Mouse (Mus musculus) bone marrow, adult 2 months (tissue): ENCODE data around the gene Dnajc15. TPM values are rescaled to one million over a fixed set of nuclear protein-coding genes. Genes with fewer than 3 reads are reported as not detected.

Experiments used
- H3K27ac ChIP-seq: fragments of 200-500 bp; 2 replicates; pipeline ENCODE4 v1.5.1; 2012; ENCODE audit warnings: low read depth, mild to moderate bottlenecking, control low read depth, inconsistent platforms, low read length; ENCODE audit not compliant: control insufficient read depth, poor library complexity, insufficient read depth
- H3K4me1 ChIP-seq: fragments of 200-500 bp; 2 replicates; pipeline ENCODE4 v1.6.1; 2011; ENCODE audit warnings: low read length; ENCODE audit not compliant: control insufficient read depth, insufficient read depth
- H3K4me3 ChIP-seq: fragments of 200-500 bp; replicated peaks from 2 replicates; pipeline ENCODE3; 2011; ENCODE audit warnings: mild to moderate bottlenecking, low read depth, low read length, control low read depth; ENCODE audit not compliant: control insufficient read depth
- CTCF ChIP-seq: fragments of 200-500 bp; IDR thresholded peaks from 2 replicates; pipeline ENCODE4 v1.5.1; 2011; ENCODE audit warnings: low read length, control low read depth; ENCODE audit not compliant: control insufficient read depth, insufficient read depth
- POLR2A ChIP-seq: fragments of 200-500 bp; IDR thresholded peaks from 2 replicates; pipeline ENCODE4 v1.6.1; 2011; ENCODE audit warnings: low read depth, mild to moderate bottlenecking, control low read depth, low read length, borderline replicate concordance; ENCODE audit not compliant: control insufficient read depth
- WGBS: fragments of 180-500 bp; shearing (Covaris S2); methylation state at CpG from one replicate; pipeline ENCODE4 v1.1.7; 2018; 5-methylcytosine and 5-hydroxymethylcytosine counted together
- polyA plus RNA-seq: library from polyadenylated mRNA; stranded (reverse); fragments of >200 nt; gene quantifications from 2 replicates; pipeline ENCODE4 v1.2.4, GENCODE M21; 2011; ENCODE audit warnings: low replicate concordance; ENCODE audit not compliant: missing spikeins, insufficient read depth, insufficient read length

Dnajc15 gene
- polyA plus RNA-seq, 1 experiment: 47.3 TPM

DNA sequence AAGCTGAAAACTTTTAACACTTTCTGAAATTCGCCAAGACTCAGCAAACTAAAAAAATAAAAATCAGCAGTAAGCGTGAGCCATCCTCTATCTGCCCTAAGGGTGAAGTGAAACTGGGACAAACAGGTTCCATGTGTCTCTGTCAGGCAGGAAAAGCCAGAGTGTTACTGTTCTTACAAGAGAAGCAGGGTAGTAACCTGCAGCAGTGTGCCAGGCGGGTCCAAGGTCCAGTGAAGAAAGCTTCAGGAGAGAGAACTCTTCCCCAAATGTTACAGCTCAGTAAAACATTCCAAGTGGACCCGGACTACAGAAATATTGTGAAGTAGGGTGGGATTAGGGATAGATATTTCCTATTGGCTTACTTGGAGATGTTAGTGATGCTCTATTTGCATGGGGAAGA lies 45.3 kb downstream of the Dnajc15 start:
- Histone ChIP-seq H3K27ac (no peak overlapping the region), H3K4me3 (no peak overlapping the region), H3K4me1 (no peaks in the 10 kb centered on the region)
- 82% methylated on average over 4 of the region's 4 CpGs for WGBS
- TF ChIP-seq CTCF (no peak), POLR2A (no peak)

DNA sequence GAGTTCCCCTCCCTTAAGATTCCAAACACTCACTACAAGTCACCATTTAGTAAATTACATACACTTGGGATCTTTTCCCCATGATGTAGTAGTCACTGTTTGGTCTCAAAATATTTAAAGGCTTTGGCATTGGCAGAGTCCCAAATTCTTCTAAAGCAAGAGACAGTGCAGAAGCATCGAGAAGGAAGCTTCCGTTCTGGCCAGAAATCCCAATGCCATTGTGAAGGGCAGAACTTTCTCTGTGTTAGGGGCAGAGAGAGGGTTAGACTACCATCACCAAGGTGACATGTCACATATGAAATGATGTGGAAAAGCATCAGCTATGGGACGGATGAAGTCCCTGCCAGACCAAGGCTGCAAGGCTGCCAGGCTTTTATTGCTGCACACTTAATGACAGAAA lies 49.0 kb downstream of the Dnajc15 start:
- Histone ChIP-seq H3K4me3 (no peak overlapping the region), H3K27ac (no peak overlapping the region), H3K4me1 (no peaks in the 10 kb centered on the region)
- WGBS: 79% methylated on average over 3 of the region's 3 CpGs
- TF ChIP-seq POLR2A (no peak), CTCF (no peak)

DNA sequence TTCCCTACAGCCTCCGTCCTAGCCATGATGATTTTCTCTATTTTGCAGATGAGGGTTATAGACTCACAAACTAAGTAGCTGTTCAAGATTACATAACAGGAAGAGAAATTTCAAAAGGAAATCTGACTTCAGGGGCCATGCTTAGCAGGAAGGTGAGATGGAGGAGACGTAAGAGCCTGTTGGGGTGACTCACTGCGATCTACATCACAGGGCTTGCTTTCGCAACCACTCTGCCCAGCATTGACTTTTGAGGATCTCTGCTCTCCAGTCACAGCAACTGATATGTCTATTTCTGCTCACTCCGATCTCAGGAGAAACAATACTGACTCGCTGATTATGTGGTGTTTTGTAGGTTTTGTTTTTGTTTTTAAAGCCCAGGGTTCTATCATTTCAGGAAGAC lies 49.8 kb downstream of the Dnajc15 start:
- no peak for TF ChIP-seq CTCF
- no peak for TF ChIP-seq POLR2A
- 35% methylated on average over 6 of the region's 6 CpGs for WGBS
- no peaks in the 10 kb centered on the region for H3K4me1 ChIP-seq
- H3K27ac ChIP-seq: no peak overlapping the region
- H3K4me3 ChIP-seq: no peak overlapping the region

DNA sequence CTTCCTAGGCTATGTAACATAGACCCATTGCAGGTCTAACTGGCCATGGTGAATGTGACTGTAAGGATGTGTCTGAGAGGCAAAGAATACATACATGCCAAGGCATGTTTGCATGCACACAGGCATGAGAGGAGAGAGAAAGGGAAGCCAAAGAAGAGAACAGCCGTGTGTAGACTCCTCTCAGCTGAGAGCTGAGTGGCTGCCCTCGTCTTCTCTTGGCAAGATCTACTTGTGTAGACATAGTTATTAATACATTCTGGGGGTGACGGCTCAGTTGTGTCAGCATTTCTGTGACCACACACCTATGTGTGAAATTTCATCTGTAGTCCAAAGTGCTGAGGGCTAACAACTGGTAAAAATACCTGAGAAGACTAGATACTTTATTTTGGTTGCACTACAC lies 55.1 kb downstream of the Dnajc15 start:
- Histone ChIP-seq H3K4me1 (no peaks in the 10 kb centered on the region), H3K4me3 (no peak overlapping the region), H3K27ac (no peak overlapping the region)
- TF ChIP-seq CTCF (no peak), POLR2A (no peak)
- 81% methylated on average over 3 of the region's 3 CpGs for WGBS

DNA sequence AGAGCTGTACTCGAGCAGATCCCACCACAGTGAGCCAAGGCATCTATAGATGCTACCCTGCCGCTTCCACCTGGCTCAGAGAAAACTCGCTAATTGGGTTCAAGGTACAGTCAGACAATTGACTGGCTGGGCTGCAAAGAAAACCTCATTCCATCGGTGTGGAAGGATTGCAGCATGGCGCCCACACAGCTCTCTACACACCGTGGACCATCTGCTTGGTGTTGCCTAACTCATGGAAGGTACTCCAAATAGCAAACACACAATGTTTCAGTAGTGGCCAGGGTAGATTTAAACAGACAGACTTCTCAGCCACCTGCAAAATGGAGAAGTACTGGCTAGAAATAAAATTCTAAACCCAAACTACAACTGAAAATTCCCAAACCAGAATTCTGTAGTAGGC lies 57.4 kb downstream of the Dnajc15 start:
- 76% methylated on average over 6 of the region's 6 CpGs for WGBS
- Histone ChIP-seq H3K4me1 (no peaks in the 10 kb centered on the region), H3K27ac (no peak overlapping the region), H3K4me3 (no peak overlapping the region)
- no peak for TF ChIP-seq POLR2A
- TF ChIP-seq CTCF: no peak

DNA sequence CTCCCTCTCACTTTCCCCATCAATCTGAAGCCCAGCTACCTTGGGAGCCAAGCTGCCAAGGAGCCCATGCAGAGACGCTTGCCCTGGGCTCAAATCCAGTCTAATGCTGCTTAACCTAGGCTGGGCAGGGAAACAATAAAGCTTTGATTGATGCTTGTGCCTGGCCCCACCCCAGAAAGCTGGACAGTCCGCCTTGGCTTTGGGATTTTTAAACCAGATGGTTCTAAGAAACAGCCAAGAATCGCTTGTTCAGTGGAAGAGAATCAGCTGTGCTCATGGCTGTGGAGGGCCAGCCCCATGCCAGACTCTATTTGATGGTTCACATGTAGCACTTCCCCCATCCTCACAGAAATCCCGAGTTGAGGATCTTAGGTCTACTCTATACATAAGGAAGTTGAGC lies 60.0 kb downstream of the Dnajc15 start:
- Histone ChIP-seq H3K4me1 (no peaks in the 10 kb centered on the region), H3K27ac (no peak overlapping the region), H3K4me3 (no peak overlapping the region)
- TF ChIP-seq CTCF: no peak
- no peak for TF ChIP-seq POLR2A
- WGBS: 62% methylated on average over 4 of the region's 4 CpGs

DNA sequence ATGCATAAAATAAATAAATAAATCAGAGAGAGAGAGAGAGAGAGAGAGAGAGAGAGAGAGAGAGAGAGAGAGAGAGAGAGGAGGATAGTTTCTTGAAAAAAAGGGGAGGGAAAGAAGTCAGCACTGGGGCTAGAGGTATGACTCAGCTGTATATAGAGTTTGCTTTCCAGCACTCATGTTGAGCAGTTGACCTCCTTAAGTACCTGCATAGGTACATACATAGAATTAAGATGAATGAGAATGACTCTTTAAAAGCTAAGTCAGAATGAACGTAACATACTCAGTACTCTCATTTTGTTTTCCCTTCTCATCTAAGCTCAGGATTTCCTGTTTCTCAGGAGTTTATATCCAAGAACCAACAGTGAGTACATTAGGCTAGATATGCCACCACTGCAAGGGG lies 62.0 kb downstream of the Dnajc15 start:
- no peak for TF ChIP-seq CTCF
- no peak for TF ChIP-seq POLR2A
- no peak overlapping the region for H3K4me3 ChIP-seq
- 79% methylated on average over 1 of the region's 1 CpGs for WGBS
- H3K4me1 ChIP-seq: no peaks in the 10 kb centered on the region
- H3K27ac ChIP-seq: no peak overlapping the region

DNA sequence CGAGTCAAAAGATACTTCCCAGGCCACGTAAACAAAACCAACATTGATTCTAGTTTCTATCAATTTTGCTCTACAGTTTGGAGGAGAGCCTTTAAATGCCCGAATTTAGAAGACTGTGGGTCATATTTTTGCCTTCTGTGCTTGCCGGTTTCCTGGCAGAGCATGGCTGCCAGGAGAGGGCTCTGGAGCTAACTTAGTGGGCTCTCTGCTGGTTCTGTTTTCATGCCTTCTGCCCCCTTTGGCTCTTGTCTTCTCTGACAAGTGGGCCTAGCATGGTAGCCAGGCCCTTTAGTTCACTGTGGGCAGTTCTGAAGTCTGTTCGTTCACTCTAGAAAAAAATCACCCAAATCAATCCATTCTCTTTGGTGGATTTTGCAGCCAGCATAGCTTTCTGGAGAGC lies 63.5 kb downstream of the Dnajc15 start:
- 74% methylated on average over 5 of the region's 5 CpGs for WGBS
- Histone ChIP-seq H3K4me3 (no peak overlapping the region), H3K4me1 (no peaks in the 10 kb centered on the region), H3K27ac (no peak overlapping the region)
- TF ChIP-seq CTCF: no peak
- no peak for TF ChIP-seq POLR2A

DNA sequence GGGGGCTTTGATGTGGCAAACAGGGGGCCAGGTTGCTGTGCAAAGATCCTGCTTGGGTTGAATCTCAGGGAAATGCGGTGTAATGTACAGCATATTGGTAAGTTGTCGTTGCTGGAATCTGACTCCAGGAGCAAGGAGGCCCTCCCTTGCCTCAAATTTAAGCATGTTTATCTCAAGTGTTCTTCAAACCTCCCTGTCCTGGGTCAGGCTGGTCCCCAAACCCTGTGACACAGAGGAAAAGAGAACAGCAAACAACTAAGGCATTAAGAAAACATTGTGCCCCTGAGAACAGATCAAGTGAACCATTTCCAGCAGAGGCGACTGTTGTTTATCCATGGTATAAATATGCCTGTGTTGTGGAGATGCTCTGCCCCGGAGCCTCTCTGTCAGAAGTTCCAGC lies 67.1 kb downstream of the Dnajc15 start:
- TF ChIP-seq CTCF: no peak
- TF ChIP-seq POLR2A: no peak
- H3K4me3 ChIP-seq: no peak overlapping the region
- WGBS: 83% methylated on average over 4 of the region's 4 CpGs
- H3K27ac ChIP-seq: no peak overlapping the region
- no peaks in the 10 kb centered on the region for H3K4me1 ChIP-seq

DNA sequence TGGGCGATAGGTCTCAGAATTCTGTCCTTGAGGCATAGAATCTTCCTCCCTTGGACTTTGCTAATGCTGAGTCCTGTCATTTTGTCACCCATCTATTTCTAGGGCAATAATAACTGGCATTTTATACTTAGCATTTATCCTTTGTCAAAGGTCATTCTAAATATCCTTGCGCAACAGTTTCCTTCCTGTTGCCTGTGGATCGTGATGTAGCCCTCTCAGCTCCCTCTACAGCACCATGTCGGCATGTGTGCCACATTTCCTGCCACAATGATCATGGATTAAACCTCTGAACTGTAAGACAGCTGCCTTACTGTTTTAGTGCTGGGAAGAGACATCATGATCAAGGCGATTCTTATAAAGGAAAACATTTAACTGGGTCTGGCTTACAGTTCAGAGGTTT lies 68.6 kb downstream of the Dnajc15 start:
- 45% methylated on average over 5 of the region's 5 CpGs for WGBS
- H3K4me3 ChIP-seq: no peak overlapping the region
- H3K27ac ChIP-seq: no peak overlapping the region
- TF ChIP-seq CTCF: no peak
- no peak for TF ChIP-seq POLR2A
- no peaks in the 10 kb centered on the region for H3K4me1 ChIP-seq
